ENCODE assay signal across 8 mouse cellular contexts in genomic region chr13:23521703-23522102, GRCm38 (mm10). TPM values are rescaled to one million over a fixed set of nuclear protein-coding genes. Genes with fewer than 3 reads are reported as not detected.
DNase-seq lines count a peak whose midpoint lies in the region; ATAC-seq and TF ChIP-seq lines count a peak whose summit lies in the region.

No protein-coding gene starts in this region.

- H3K27ac ChIP-seq in ES-E14 (ENCODE audit: insufficient read depth, low read depth, low read length, poor library complexity, severe bottlenecking), result no peak overlapping the region
- H3K27ac ChIP-seq in hindbrain, embryonic 14.5 days, result no peak overlapping the region

- no peaks in the 10 kb centered on the region for H3K27me3 ChIP-seq in hindbrain, embryonic 14.5 days (ENCODE audit: control insufficient read depth, insufficient read depth, low read length)

- in situ Hi-C loops in ES-E14 (cut with MboI; ENCODE audit: low sequenced_read_pairs in 2 of 2, unreplicated experiment in 2 of 2), result loop anchor here (10.0 to 25.0 kb wide), 2 partner anchors 209 to 1597 kb away; no protein-coding TSS in a partner anchor

- H3K36me3 ChIP-seq in ES-E14 (ENCODE audit: control insufficient read depth, insufficient read depth, low read length, poor library complexity, severe bottlenecking), result no peaks in the 10 kb centered on the region
- no peaks in the 10 kb centered on the region for H3K36me3 ChIP-seq in hindbrain, embryonic 14.5 days (replicated peaks; ENCODE audit: control insufficient read depth, insufficient read depth)

- no peak for ATAC-seq in hindbrain, embryonic 14.5 days (ENCODE audit: low FRiP score)
- ATAC-seq in erythroid progenitor cell, adult 5-6 weeks (replicated peaks; ENCODE audit: low FRiP score, poor library complexity, severe bottlenecking), result no peak

- no peak for DNase-seq in ES-E14 (ENCODE audit: low read depth, low spot score)
- peak; percentile 84 for DNase-seq in c-Kit-positive CD71-positive TER-119-positive erythroid progenitor cells, embryonic 14.5 days (ENCODE audit: low spot score)
- DNase-seq in gastrocnemius, adult 18-20 months (ENCODE audit: low spot score), result peak; percentile 74
- peak; percentile 79 for DNase-seq in hindbrain, embryonic 14.5 days (ENCODE audit: low spot score)
- peak; percentile 62 to 78 for DNase-seq in layer of hippocampus, postnatal 25 days (ENCODE audit: extremely low spot score in 1 of 2, low spot score in 1 of 2)
- peak; percentile 80 for DNase-seq in lung, postnatal 14 days
- DNase-seq in right cerebral cortex, postnatal 36 days (ENCODE audit: low spot score in 2 of 2), result peak; percentile 69 to 77

- 0 out of 4 replicates have a peak overlapping the region, but pooled peaks of 1 of the 2 experiments have one; percentile 3 for H3K4me3 ChIP-seq in ES-E14 (ENCODE audit: insufficient read depth in 1 of 2, low read depth in 1 of 2, low read length in 2 of 2, poor library complexity in 1 of 2, severe bottlenecking in 1 of 2)
- H3K4me3 ChIP-seq in hindbrain, embryonic 14.5 days (replicated peaks; ENCODE audit: low read length), result peak overlapping the region; percentile 0; the same call in 1 of the 2 replicates

- H3K9me3 ChIP-seq in ES-E14 (ENCODE audit: control insufficient read depth, insufficient read depth, low read depth, low read length), result no peaks in the 10 kb centered on the region
- no peaks in the 10 kb centered on the region for H3K9me3 ChIP-seq in hindbrain, embryonic 14.5 days (ENCODE audit: control insufficient read depth, low read length)

- H3K4me1 ChIP-seq in ES-E14 (ENCODE audit: control insufficient read depth in 2 of 2, insufficient read depth in 2 of 2, low read length in 2 of 2, poor library complexity in 1 of 2), result no peaks in the 10 kb centered on the region
- peaks cover 3% of the 10 kb centered on the region; the same call in 1 of the 2 replicates for H3K4me1 ChIP-seq in hindbrain, embryonic 14.5 days (replicated peaks; ENCODE audit: control insufficient read depth, insufficient read depth, low read length)

- no peak overlapping the region for H3K9ac ChIP-seq in ES-E14 (ENCODE audit: insufficient read depth, low read depth, low read length, poor library complexity, severe bottlenecking)
- H3K9ac ChIP-seq in hindbrain, embryonic 14.5 days, result no peak overlapping the region

- peak overlapping the region; percentile 38 for H3K4me2 ChIP-seq in hindbrain, embryonic 14.5 days (replicated peaks)

- 2% methylated on average over 14 of the region's 14 CpGs for WGBS in hindbrain, embryonic 14.5 days

TF ChIP-seq in ES-E14, 5 proteins besides CTCF, POLR2A, EP300 and RAD21:
- TF ChIP-seq MAFK (IDR thresholded peaks at IDR 0.05; ENCODE audit: insufficient read depth, low read depth, low read length) (peak; percentile 91), HCFC1 (IDR thresholded peaks at IDR 0.05; ENCODE audit: borderline replicate concordance, insufficient read depth, low read length) (no peak), ZNF384 (IDR thresholded peaks at IDR 0.05; ENCODE audit: low read depth, low read length) (0 out of 2 replicates have a peak, but pooled peaks have one; percentile 11)

RNA-seq across cellular contexts. Expression of gene Hist1h4h, which starts 9.1 kb away (rescaled TPM):
- 2,382 and 2,804 TPM in 2 replicates for total RNA-seq in ES-E14 (2012; rRNA removed)
- total RNA-seq in gastrocnemius, adult 18-20 months (2021), result 100 to 1,000 TPM; 149 to 163 TPM
- 3.2 and 3.3 TPM in 2 replicates for polyA plus RNA-seq in hindbrain, embryonic 14.5 days (2014; fragmentation: Nextera tagmentation; extraction: Ambion mirVana)
- total RNA-seq in layer of hippocampus, postnatal 25 days (2021), result 100 to 1,000 TPM; 289 to 367 TPM
- total RNA-seq in erythroid progenitor cell, adult 5-6 weeks (2015; ENCODE audit: low replicate concordance), result 323 and 492 TPM in 2 replicates
- 3,110 and 3,215 TPM in 2 replicates for total RNA-seq in erythroid progenitor cell, adult 5-6 weeks (2017; ENCODE audit: low replicate concordance)

RNA-seq across cellular contexts. Expression of gene Hist1h2af, which starts 12.0 kb away (rescaled TPM):
- total RNA-seq in ES-E14 (2012; rRNA removed), result 1,402 and 1,887 TPM in 2 replicates
- 1 to 10 TPM in 1 of 2 experiments, under 1 TPM in 1; 0.73 to 1.9 TPM for total RNA-seq in gastrocnemius, adult 18-20 months (2021)
- polyA plus RNA-seq in hindbrain, embryonic 14.5 days (2014; fragmentation: Nextera tagmentation; extraction: Ambion mirVana), result 0.81 and 3.3 TPM in 2 replicates
- 10 to 100 TPM in 1 of 2 experiments, 1 to 10 TPM in 1; 7.8 to 12.2 TPM for total RNA-seq in layer of hippocampus, postnatal 25 days (2021)
- total RNA-seq in erythroid progenitor cell, adult 5-6 weeks (2015; ENCODE audit: low replicate concordance), result 180 and 320 TPM in 2 replicates
- 7,936 and 7,993 TPM in 2 replicates for total RNA-seq in erythroid progenitor cell, adult 5-6 weeks (2017; ENCODE audit: low replicate concordance)

RNA-seq across cellular contexts. Expression of gene Hist1h3g, which starts 13.5 kb away (rescaled TPM):
- 436 and 621 TPM in 2 replicates for total RNA-seq in ES-E14 (2012; rRNA removed)
- total RNA-seq in gastrocnemius, adult 18-20 months (2021), result under 1 TPM; 0.55 to 0.57 TPM
- polyA plus RNA-seq in hindbrain, embryonic 14.5 days (2014; fragmentation: Nextera tagmentation; extraction: Ambion mirVana), result 1.2 TPM in 1 of 2 replicates, not detected in the other
- 1 to 10 TPM; 3.6 to 5.7 TPM for total RNA-seq in layer of hippocampus, postnatal 25 days (2021)
- 573 TPM in 2 replicates for total RNA-seq in erythroid progenitor cell, adult 5-6 weeks (2015; ENCODE audit: low replicate concordance)
- total RNA-seq in erythroid progenitor cell, adult 5-6 weeks (2017; ENCODE audit: low replicate concordance), result 250 and 889 TPM in 2 replicates

RNA-seq across cellular contexts. Expression of gene Hist1h2bh, which starts 21.5 kb away (rescaled TPM):
- 98.5 and 146 TPM in 2 replicates for total RNA-seq in ES-E14 (2012; rRNA removed)
- total RNA-seq in gastrocnemius, adult 18-20 months (2021), result 1 to 10 TPM; 1.0 to 1.1 TPM
- 0.22 TPM in 1 of 2 replicates, not detected in the other for polyA plus RNA-seq in hindbrain, embryonic 14.5 days (2014; fragmentation: Nextera tagmentation; extraction: Ambion mirVana)
- total RNA-seq in layer of hippocampus, postnatal 25 days (2021), result 1 to 10 TPM in 1 of 2 experiments, under 1 TPM in 1; 0.94 to 1.1 TPM
- total RNA-seq in erythroid progenitor cell, adult 5-6 weeks (2015; ENCODE audit: low replicate concordance), result 90.1 and 113 TPM in 2 replicates
- total RNA-seq in erythroid progenitor cell, adult 5-6 weeks (2017; ENCODE audit: low replicate concordance), result 325 and 367 TPM in 2 replicates

RNA-seq across cellular contexts. Expression of gene Hist1h3f, which starts 22.1 kb away (rescaled TPM):
- total RNA-seq in ES-E14 (2012; rRNA removed), result 245 and 289 TPM in 2 replicates
- 1 to 10 TPM; 3.0 to 4.8 TPM for total RNA-seq in gastrocnemius, adult 18-20 months (2021)
- polyA plus RNA-seq in hindbrain, embryonic 14.5 days (2014; fragmentation: Nextera tagmentation; extraction: Ambion mirVana), result 0.28 and 0.29 TPM in 2 replicates
- 10 to 100 TPM; 15.7 to 16.5 TPM for total RNA-seq in layer of hippocampus, postnatal 25 days (2021)
- total RNA-seq in erythroid progenitor cell, adult 5-6 weeks (2015; ENCODE audit: low replicate concordance), result 145 and 158 TPM in 2 replicates
- 262 and 310 TPM in 2 replicates for total RNA-seq in erythroid progenitor cell, adult 5-6 weeks (2017; ENCODE audit: low replicate concordance)

Comparison
In these comparisons a context has a peak if more than half of its experiments do, and no peak if none do; other contexts are left out.
1. RNA of gene Hist1h2af, which starts 12.0 kb away (total RNA-seq): 180 to 7,993 TPM in erythroid progenitor cell, adult 5-6 weeks and 1,402 to 1,887 TPM in ES-E14; 7.8 to 12.2 TPM in layer of hippocampus, postnatal 25 days and 0.73 to 1.9 TPM in gastrocnemius, adult 18-20 months; every median in the first group is over 10 times any median in the second.
2. RNA of gene Hist1h3g, which starts 13.5 kb away (total RNA-seq): 250 to 889 TPM in erythroid progenitor cell, adult 5-6 weeks and 436 to 621 TPM in ES-E14; 3.6 to 5.7 TPM in layer of hippocampus, postnatal 25 days and 0.55 to 0.57 TPM in gastrocnemius, adult 18-20 months; every median in the first group is over 10 times any median in the second.